In the genomic region with DNA sequence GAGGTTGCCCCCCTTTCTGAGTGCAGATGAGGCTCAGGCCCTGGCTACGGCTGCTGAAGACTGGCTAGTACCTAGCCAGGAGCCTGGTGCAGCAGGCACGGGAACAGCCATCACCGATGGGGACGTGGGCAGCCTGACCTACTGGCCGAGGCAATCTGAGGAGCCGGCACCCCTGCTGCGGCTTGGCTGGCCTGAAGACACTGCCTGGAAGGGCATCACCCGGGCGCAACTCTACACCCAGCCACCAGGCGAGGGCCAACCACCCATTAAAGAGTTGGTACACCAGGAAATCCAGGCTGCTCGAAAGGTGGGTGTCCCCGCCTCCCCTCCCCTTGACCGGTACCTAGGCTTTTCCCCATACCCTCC, we compare ENCODE assay signal across 14 mouse cellular contexts. TPM values are rescaled to one million over a fixed set of nuclear protein-coding genes. Genes with fewer than 3 reads are reported as not detected.
DNase-seq lines count a peak whose midpoint lies in the region; ATAC-seq and TF ChIP-seq lines count a peak whose summit lies in the region.
"Had no signal": no experiment of that assay in that cellular context is flagged by ENCODE, and none has a peak within 500 bp of the region (broad histone marks: within the 10 kb centered on the region; RNA-seq: fewer than 3 reads in every experiment).

No protein-coding gene starts in this region.

- peak; percentile 37 for DNase-seq in gastrocnemius, postnatal 10 days
- DNase-seq in gastrocnemius, postnatal 4 days (ENCODE audit: low spot score in 2 of 2): no peak
- no peak for DNase-seq in neural tube, embryonic 11.5 days (ENCODE audit: low spot score)
- no peak for DNase-seq in neural tube, embryonic 10.5 days (ENCODE audit: extremely low spot score, low spot score)
- no peak for DNase-seq in thymus, adult 18-20 months
- DNase-seq in kidney, postnatal 10 days: no peak
- DNase-seq: embryo, embryonic 11 days had no signal

- WGBS in neural tube, embryonic 11.5 days: 79% methylated on average over 13 of the region's 13 CpGs
- 85% methylated on average over 13 of the region's 13 CpGs for WGBS in embryonic facial prominence, embryonic 15.5 days
- WGBS in small intestine, adult 2 months: 31% methylated on average over 13 of the region's 13 CpGs

- no peak overlapping the region for H3K4me2 ChIP-seq in neural tube, embryonic 11.5 days (ENCODE audit: low read depth)
- H3K4me2 ChIP-seq in embryonic facial prominence, embryonic 15.5 days (replicated peaks): no peak overlapping the region
- H3K4me2 ChIP-seq: limb, embryonic 15.5 days had no signal

- ATAC-seq in neural tube, embryonic 11.5 days (ENCODE audit: insufficient read depth, low FRiP score, low TSS enrichment): no peak
- no peak for ATAC-seq in embryonic facial prominence, embryonic 15.5 days (ENCODE audit: insufficient number of reproducible peaks, low FRiP score, low TSS enrichment, low read depth)
- ATAC-seq: forebrain, embryonic 14.5 days had no signal

- peaks cover 8% of the 10 kb centered on the region for H3K4me1 ChIP-seq in neural tube, embryonic 11.5 days (ENCODE audit: control insufficient read depth, insufficient read depth, low read length)
- peaks cover 16% of the 10 kb centered on the region for H3K4me1 ChIP-seq in embryonic facial prominence, embryonic 15.5 days
- peaks cover 26% of the 10 kb centered on the region for H3K4me1 ChIP-seq in small intestine, adult 2 months (ENCODE audit: control insufficient read depth, insufficient read depth, insufficient read length, low read length)

- no peaks in the 10 kb centered on the region for H3K9me3 ChIP-seq in neural tube, embryonic 11.5 days (ENCODE audit: control insufficient read depth, low read length)
- no peaks in the 10 kb centered on the region for H3K9me3 ChIP-seq in embryonic facial prominence, embryonic 15.5 days (replicated peaks)
- H3K9me3 ChIP-seq: limb, embryonic 15.5 days; megakaryocyte, embryonic 14.5 days had no signal

- no peak for TF ChIP-seq CTCF in small intestine, adult 2 months (IDR thresholded peaks at IDR 0.05; ENCODE audit: extremely low read depth, insufficient read length, insufficient replicate concordance, low read depth, low read length)

- no peak for TF ChIP-seq POLR2A in small intestine, adult 2 months (IDR thresholded peaks at IDR 0.05; ENCODE audit: low read depth, low read length)

- no peak overlapping the region for H3K9ac ChIP-seq in neural tube, embryonic 11.5 days (ENCODE audit: low read length)
- H3K9ac ChIP-seq in embryonic facial prominence, embryonic 15.5 days: no peak overlapping the region
- H3K9ac ChIP-seq: limb, embryonic 15.5 days had no signal

- H3K36me3 ChIP-seq in neural tube, embryonic 11.5 days (ENCODE audit: control insufficient read depth, insufficient read depth, low read length): peaks cover 34% of the 10 kb centered on the region
- H3K36me3 ChIP-seq in embryonic facial prominence, embryonic 15.5 days: peaks cover 74% of the 10 kb centered on the region
- H3K36me3 ChIP-seq in small intestine, adult 2 months (ENCODE audit: control insufficient read depth, insufficient read depth, low read length): peaks cover 45% of the 10 kb centered on the region

- 0 out of 2 replicates have a peak overlapping the region, but pooled peaks have one; percentile 2 for H3K4me3 ChIP-seq in neural tube, embryonic 11.5 days (ENCODE audit: low read depth, low read length)
- H3K4me3 ChIP-seq in embryonic facial prominence, embryonic 15.5 days (replicated peaks): no peak overlapping the region
- peak overlapping the region; percentile 65 for H3K4me3 ChIP-seq in small intestine, adult 2 months (ENCODE audit: low read depth, low read length)
- H3K4me3 ChIP-seq: limb, embryonic 15.5 days; megakaryocyte, embryonic 14.5 days had no signal

- no peak overlapping the region for H3K27ac ChIP-seq in neural tube, embryonic 11.5 days (ENCODE audit: low read depth, low read length)
- 0 out of 2 replicates have a peak overlapping the region, but pooled peaks have one; percentile 6 for H3K27ac ChIP-seq in embryonic facial prominence, embryonic 15.5 days (replicated peaks)
- peak overlapping the region; percentile 79 for H3K27ac ChIP-seq in small intestine, adult 2 months (ENCODE audit: insufficient read depth, low read depth, low read length)

- no peaks in the 10 kb centered on the region for H3K27me3 ChIP-seq in neural tube, embryonic 11.5 days (ENCODE audit: control insufficient read depth, insufficient read depth, low read length)
- no peaks in the 10 kb centered on the region for H3K27me3 ChIP-seq in embryonic facial prominence, embryonic 15.5 days
- no peaks in the 10 kb centered on the region for H3K27me3 ChIP-seq in small intestine, adult 2 months (ENCODE audit: control insufficient read depth, insufficient read depth, low read length)
- H3K27me3 ChIP-seq: limb, embryonic 15.5 days; megakaryocyte, embryonic 14.5 days had no signal

RNA-seq across cellular contexts. Expression of gene Fam83e, which starts 1.3 kb away (rescaled TPM):
- under 1 TPM; 0.12 to 0.45 TPM for total RNA-seq in gastrocnemius, postnatal 10 days (2021)
- total RNA-seq in gastrocnemius, postnatal 4 days (2021): under 1 TPM; 0.34 to 0.52 TPM
- polyA plus RNA-seq in neural tube, embryonic 11.5 days (2014; fragmentation: Nextera tagmentation; extraction: Ambion mirVana): 0.28 and 0.42 TPM in 2 replicates
- polyA plus RNA-seq in embryonic facial prominence, embryonic 15.5 days (2015; fragmentation: Nextera tagmentation; extraction: Ambion mirVana): 2.1 and 3.2 TPM in 2 replicates
- polyA plus RNA-seq in small intestine, adult 2 months (2012; rRNA removed): 64.5 and 102 TPM in 2 replicates

RNA-seq across cellular contexts. Expression of gene Spaca4, which starts 3.3 kb away (rescaled TPM):
- total RNA-seq in gastrocnemius, postnatal 10 days (2021): not detected
- not detected for total RNA-seq in gastrocnemius, postnatal 4 days (2021)
- polyA plus RNA-seq in neural tube, embryonic 11.5 days (2014; fragmentation: Nextera tagmentation; extraction: Ambion mirVana): not detected in 2 replicates
- polyA plus RNA-seq in embryonic facial prominence, embryonic 15.5 days (2015; fragmentation: Nextera tagmentation; extraction: Ambion mirVana): 0.24 and 0.25 TPM in 2 replicates
- polyA plus RNA-seq in small intestine, adult 2 months (2012; rRNA removed): 0.20 and 0.38 TPM in 2 replicates
- total RNA-seq: adrenal gland, postnatal 4 days; layer of hippocampus, adult 8-10 months had no signal
- polyA plus RNA-seq: forebrain, embryonic 14.5 days; limb, embryonic 15.5 days had no signal

RNA-seq across cellular contexts. Expression of gene Sphk2, which starts 4.5 kb away (rescaled TPM):
- 10 to 100 TPM; 11.8 to 13.8 TPM for total RNA-seq in gastrocnemius, postnatal 10 days (2021)
- total RNA-seq in gastrocnemius, postnatal 4 days (2021): 10 to 100 TPM; 17.4 to 17.9 TPM
- polyA plus RNA-seq in neural tube, embryonic 11.5 days (2014; fragmentation: Nextera tagmentation; extraction: Ambion mirVana): 23.7 and 25.3 TPM in 2 replicates
- polyA plus RNA-seq in embryonic facial prominence, embryonic 15.5 days (2015; fragmentation: Nextera tagmentation; extraction: Ambion mirVana): 38.4 and 43.4 TPM in 2 replicates
- polyA plus RNA-seq in small intestine, adult 2 months (2012; rRNA removed): 87.3 and 164 TPM in 2 replicates

RNA-seq across cellular contexts. Expression of gene Rpl18, which starts 7.1 kb away (rescaled TPM):
- 100 to 1,000 TPM; 793 to 822 TPM for total RNA-seq in gastrocnemius, postnatal 10 days (2021)
- 1,000 to 10,000 TPM in 1 of 2 experiments, 100 to 1,000 TPM in 1; 1,000 to 1,132 TPM for total RNA-seq in gastrocnemius, postnatal 4 days (2021)
- 929 and 960 TPM in 2 replicates for polyA plus RNA-seq in neural tube, embryonic 11.5 days (2014; fragmentation: Nextera tagmentation; extraction: Ambion mirVana)
- polyA plus RNA-seq in embryonic facial prominence, embryonic 15.5 days (2015; fragmentation: Nextera tagmentation; extraction: Ambion mirVana): 1,062 and 1,100 TPM in 2 replicates
- 820 and 1,370 TPM in 2 replicates for polyA plus RNA-seq in small intestine, adult 2 months (2012; rRNA removed)

RNA-seq across cellular contexts. Expression of gene Dbp, which starts 17.4 kb away (rescaled TPM):
- total RNA-seq in gastrocnemius, postnatal 10 days (2021): 10 to 100 TPM; 35.9 to 37.9 TPM
- 10 to 100 TPM; 22.1 to 26.9 TPM for total RNA-seq in gastrocnemius, postnatal 4 days (2021)
- 3.3 and 3.7 TPM in 2 replicates for polyA plus RNA-seq in neural tube, embryonic 11.5 days (2014; fragmentation: Nextera tagmentation; extraction: Ambion mirVana)
- polyA plus RNA-seq in embryonic facial prominence, embryonic 15.5 days (2015; fragmentation: Nextera tagmentation; extraction: Ambion mirVana): 6.8 and 7.0 TPM in 2 replicates
- 8.9 and 13.1 TPM in 2 replicates for polyA plus RNA-seq in small intestine, adult 2 months (2012; rRNA removed)

Comparison
In these comparisons a context has a peak if more than half of its experiments do, and no peak if none do; other contexts are left out.
1. RNA of gene Fam83e, which starts 1.3 kb away (polyA plus RNA-seq): 64.5 to 102 TPM in small intestine, adult 2 months; 2.1 to 3.2 TPM in embryonic facial prominence, embryonic 15.5 days and 0.28 to 0.42 TPM in neural tube, embryonic 11.5 days; every median in the first group is over 10 times any median in the second.